Comparison of ENCODE assay signal across 24 mouse cellular contexts in genomic region chr5:115629672-115630071, GRCm38 (mm10).
"Had no signal": no experiment of that assay in that cellular context is flagged by ENCODE, and none has a peak within 500 bp of the region (broad histone marks: within the 10 kb centered on the region; RNA-seq: fewer than 3 reads in every experiment).

No protein-coding gene starts in this region.

- H3K9me3 ChIP-seq: heart, embryonic 13.5 days; heart, embryonic 15.5 days; hindbrain, embryonic 13.5 days; hindbrain, embryonic 15.5 days; intestine, embryonic 15.5 days; limb, embryonic 10.5 days; limb, embryonic 12.5 days had no signal

- H3K36me3 ChIP-seq: heart, embryonic 15.5 days; hindbrain, embryonic 13.5 days; hindbrain, embryonic 15.5 days; intestine, embryonic 15.5 days had no signal

- H3K27me3 ChIP-seq: heart, embryonic 13.5 days; heart, embryonic 15.5 days; hindbrain, embryonic 13.5 days; hindbrain, embryonic 15.5 days; intestine, embryonic 15.5 days; limb, embryonic 12.5 days had no signal

- H3K4me3 ChIP-seq: heart, adult 2 months; hindbrain, embryonic 15.5 days; intestine, embryonic 15.5 days; layer of hippocampus, adult 2 months; left cerebral cortex, adult 2 months; limb, embryonic 10.5 days had no signal

- H3K27ac ChIP-seq: heart, adult 2 months; heart, embryonic 13.5 days; heart, embryonic 15.5 days; hindbrain, embryonic 13.5 days; hindbrain, postnatal 0 days; intestine, embryonic 15.5 days; kidney, postnatal 0 days; layer of hippocampus, adult 2 months; left cerebral cortex, adult 2 months; limb, embryonic 10.5 days; limb, embryonic 12.5 days had no signal

- DNase-seq: forebrain, postnatal 0 days; gastrocnemius, postnatal 14 days; gastrocnemius, postnatal 36 days; heart, adult 11 months; heart, adult 2 months; heart, postnatal 14 days; heart, postnatal 36 days; kidney, adult 18-20 months; kidney, adult 8-10 months; kidney, postnatal 25 days; kidney, postnatal 4 days had no signal

- ATAC-seq: forebrain, postnatal 0 days; hindbrain, postnatal 0 days; inflammation-experienced regulatory T-cells, adult 6 months; intestine, embryonic 15.5 days; intestine, postnatal 0 days had no signal

- H3K4me2 ChIP-seq: heart, embryonic 15.5 days; hindbrain, embryonic 15.5 days had no signal

- H3K9ac ChIP-seq: forebrain, postnatal 0 days; heart, embryonic 15.5 days; intestine, embryonic 15.5 days had no signal
